Mouse (Mus musculus): ENCODE data around the gene Zfp113. TPM values are rescaled to one million over a fixed set of nuclear protein-coding genes. Genes with fewer than 3 reads are reported as not detected.

Gene Zfp113
- polyA plus RNA-seq, 1 experiment from 2014 or later = 43.9 TPM

DNA sequence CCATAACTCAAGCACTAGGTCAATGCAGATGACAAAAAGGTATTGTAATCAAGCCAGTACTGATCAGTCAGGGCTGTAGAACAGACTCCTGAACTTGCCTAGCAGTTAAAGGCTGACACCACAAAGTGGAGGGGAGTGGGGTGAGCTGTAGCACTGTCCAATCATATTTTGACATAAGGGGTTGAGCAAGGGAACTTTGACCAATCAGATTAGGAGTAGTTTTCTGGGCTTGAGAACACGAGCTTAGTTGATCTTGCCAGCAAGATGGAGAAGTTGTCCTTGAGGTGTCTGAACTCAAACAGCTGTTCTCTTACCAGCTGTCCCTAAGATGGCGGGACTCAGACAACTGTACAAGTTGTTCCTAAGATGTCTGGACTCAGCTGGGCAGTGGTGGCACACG lies 17.7 kb upstream of the Zfp113 start:
- Histone ChIP-seq H3K4me1 (replicated peaks; ENCODE audit: control insufficient read depth, insufficient read depth, low read length) (peaks cover 26% of the 10 kb centered on the region), H3K27me3 (replicated peaks; ENCODE audit: control insufficient read depth, insufficient read depth, low read length) (no peaks in the 10 kb centered on the region), H3K27ac (ENCODE audit: low read length) (no peak overlapping the region), H3K9ac (replicated peaks; ENCODE audit: low read depth, low read length) (no peak overlapping the region), H3K4me2 (ENCODE audit: low read length) (no peak overlapping the region), H3K4me3 (replicated peaks; ENCODE audit: low read length) (no peak overlapping the region), H3K9me3 (ENCODE audit: control insufficient read depth, low read length) (no peaks in the 10 kb centered on the region), H3K36me3 (ENCODE audit: control insufficient read depth, insufficient read depth) (peaks cover 7% of the 10 kb centered on the region)
- 83% methylated on average over 3 of the region's 3 CpGs for WGBS
- no peak for ATAC-seq

DNA sequence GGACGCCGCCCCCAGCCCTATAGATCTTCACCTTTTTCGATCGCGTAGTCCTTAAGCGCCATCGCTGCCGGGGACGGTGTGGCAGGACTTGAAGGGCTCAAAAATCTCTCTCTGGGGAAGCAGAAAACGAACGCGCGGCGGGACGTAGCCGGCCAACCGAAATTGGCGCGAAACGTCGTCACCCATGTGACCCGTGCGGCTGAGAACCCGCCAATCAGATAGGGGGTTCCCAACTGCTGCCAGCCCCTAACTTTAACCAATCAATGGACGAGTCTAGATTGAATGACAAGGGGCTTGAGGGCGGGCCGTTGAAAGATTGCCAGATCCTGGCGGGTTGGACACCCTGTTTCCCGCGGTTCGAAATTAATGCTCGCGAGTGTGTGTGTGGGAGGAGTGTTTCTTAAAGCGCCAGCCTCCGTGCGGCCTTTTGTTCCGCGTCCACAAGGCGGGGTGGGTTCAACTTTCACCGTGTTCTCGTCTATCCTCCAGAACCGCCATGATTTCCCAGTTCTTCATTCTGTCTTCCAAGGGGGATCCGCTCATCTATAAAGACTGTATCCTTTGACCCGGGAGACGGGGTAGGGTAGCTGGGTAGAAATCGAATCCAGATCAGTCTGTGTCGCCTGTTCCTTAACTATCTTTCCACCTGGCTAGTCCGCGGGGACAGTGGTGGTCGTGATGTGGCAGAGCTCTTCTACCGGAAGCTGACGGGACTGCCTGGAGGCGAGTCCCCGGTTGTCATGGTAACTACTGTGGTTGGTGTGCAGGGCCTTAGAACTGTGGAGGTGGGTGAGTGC lies 16.3 kb upstream of the Zfp113 start, which contains the start of the genes Ap4m1 and Mcm7:
Ap4m1 (plus strand) TSS at position 308 of the 797 bp plus-strand sequence.
Mcm7 (minus strand) TSS at position 728 of the 797 bp plus-strand sequence.
- H3K4me1 ChIP-seq (replicated peaks; ENCODE audit: control insufficient read depth, insufficient read depth, low read length) = peaks cover 26% of the 10 kb centered on the region
- H3K27me3 ChIP-seq (replicated peaks; ENCODE audit: control insufficient read depth, insufficient read depth, low read length) = no peaks in the 10 kb centered on the region
- WGBS = 0% methylated on average over 54 of the region's 54 CpGs
- H3K9ac ChIP-seq (replicated peaks; ENCODE audit: low read depth, low read length) = peak within 1 kb of the TSS; percentile 82
- H3K9me3 ChIP-seq (ENCODE audit: control insufficient read depth, low read length) = no peaks in the 10 kb centered on the region
- peak; percentile 93 for ATAC-seq
- H3K27ac ChIP-seq (ENCODE audit: low read length) = peak within 1 kb of the TSS; percentile 98
- H3K36me3 ChIP-seq (ENCODE audit: control insufficient read depth, insufficient read depth) = peaks cover 13% of the 10 kb centered on the region
- H3K4me3 ChIP-seq (replicated peaks; ENCODE audit: low read length) = peak within 1 kb of the TSS; percentile 87
- H3K4me2 ChIP-seq (ENCODE audit: low read length) = peak within 1 kb of the TSS; percentile 84

DNA sequence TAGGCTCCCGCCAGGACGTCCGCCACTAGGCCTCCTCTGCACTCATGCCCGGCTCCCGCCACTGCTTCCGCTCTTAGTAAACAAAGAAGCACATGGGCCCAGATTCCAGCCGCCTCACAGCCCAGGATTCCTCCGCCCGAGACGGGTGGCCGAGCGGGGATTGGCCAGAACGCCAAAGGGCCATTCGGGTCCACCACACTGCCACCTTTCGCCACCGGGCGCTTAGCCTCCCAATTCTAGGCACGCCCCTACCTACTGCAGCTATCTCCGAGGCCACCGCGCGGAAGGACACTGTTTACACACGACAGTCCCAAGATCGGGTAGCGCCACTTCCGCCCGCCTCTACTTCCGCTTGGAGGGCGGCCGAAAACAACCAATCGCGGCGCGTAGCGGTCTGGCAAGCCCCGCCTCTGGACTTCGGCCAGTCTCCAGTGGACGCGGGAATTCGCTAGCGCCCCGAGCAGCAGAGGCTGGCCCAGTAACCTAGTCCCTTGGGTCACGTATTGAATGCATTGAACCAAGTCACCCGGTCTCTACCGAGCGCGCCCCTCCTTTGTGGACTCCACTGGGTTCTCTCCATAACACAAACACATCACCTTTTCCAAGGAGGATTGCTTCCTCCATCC lies 15.5 kb upstream of the Zfp113 start:
- Histone ChIP-seq H3K4me1 (replicated peaks; ENCODE audit: control insufficient read depth, insufficient read depth, low read length) (peaks cover 26% of the 10 kb centered on the region), H3K4me3 (replicated peaks; ENCODE audit: low read length) (peak overlapping the region; percentile 87), H3K9ac (replicated peaks; ENCODE audit: low read depth, low read length) (peak overlapping the region; percentile 82), H3K9me3 (ENCODE audit: control insufficient read depth, low read length) (no peaks in the 10 kb centered on the region), H3K4me2 (ENCODE audit: low read length) (peak overlapping the region; percentile 84), H3K27me3 (replicated peaks; ENCODE audit: control insufficient read depth, insufficient read depth, low read length) (no peaks in the 10 kb centered on the region), H3K36me3 (ENCODE audit: control insufficient read depth, insufficient read depth) (peaks cover 19% of the 10 kb centered on the region; the same call in 1 of the 2 replicates), H3K27ac (ENCODE audit: low read length) (peak overlapping the region; percentile 98)
- peak; percentile 80 for ATAC-seq
- under 1% methylated on average over 47 of the region's 47 CpGs for WGBS

- WGBS = 82% methylated on average over 8 of the region's 8 CpGs
- no peak for ATAC-seq
- Histone ChIP-seq H3K9me3 (ENCODE audit: control insufficient read depth, low read length) (no peaks in the 10 kb centered on the region), H3K27me3 (replicated peaks; ENCODE audit: control insufficient read depth, insufficient read depth, low read length) (no peaks in the 10 kb centered on the region), H3K4me1 (replicated peaks; ENCODE audit: control insufficient read depth, insufficient read depth, low read length) (peaks cover 27% of the 10 kb centered on the region), H3K4me3 (replicated peaks; ENCODE audit: low read length) (no peak overlapping the region), H3K9ac (replicated peaks; ENCODE audit: low read depth, low read length) (no peak overlapping the region), H3K4me2 (ENCODE audit: low read length) (no peak overlapping the region), H3K36me3 (ENCODE audit: control insufficient read depth, insufficient read depth) (peaks cover 48% of the 10 kb centered on the region), H3K27ac (ENCODE audit: low read length) (no peak overlapping the region)
Observed at GRCm38 (mm10) chr5:138165594-138165993, 10.1 kb upstream of the Zfp113 start.

DNA sequence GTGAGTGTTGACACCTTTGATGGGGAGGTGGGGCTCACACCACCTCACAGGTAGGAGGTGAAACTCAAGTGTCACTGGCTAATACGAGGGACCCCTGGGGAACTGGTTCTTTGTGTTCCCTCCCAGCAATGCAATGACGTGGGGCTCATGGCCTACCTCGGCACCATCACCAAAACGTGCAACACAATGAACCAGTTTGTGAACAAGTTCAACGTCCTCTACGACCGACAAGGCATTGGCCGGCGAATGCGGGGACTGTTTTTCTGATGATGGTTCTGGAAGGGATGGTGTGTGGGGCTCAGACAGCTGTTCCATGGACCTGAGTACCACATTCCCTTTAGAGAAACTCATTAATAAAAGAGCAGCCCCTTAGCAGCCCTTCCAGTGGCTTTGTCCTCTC lies 8.1 kb upstream of the Zfp113 start:
- no peak for ATAC-seq
- H3K27me3 ChIP-seq (replicated peaks; ENCODE audit: control insufficient read depth, insufficient read depth, low read length) = no peaks in the 10 kb centered on the region
- no peak overlapping the region for H3K4me3 ChIP-seq (replicated peaks; ENCODE audit: low read length)
- no peaks in the 10 kb centered on the region for H3K9me3 ChIP-seq (ENCODE audit: control insufficient read depth, low read length)
- H3K36me3 ChIP-seq (ENCODE audit: control insufficient read depth, insufficient read depth) = peaks cover 48% of the 10 kb centered on the region
- H3K4me1 ChIP-seq (replicated peaks; ENCODE audit: control insufficient read depth, insufficient read depth, low read length) = peaks cover 21% of the 10 kb centered on the region
- H3K9ac ChIP-seq (replicated peaks; ENCODE audit: low read depth, low read length) = no peak overlapping the region
- WGBS = 62% methylated on average over 10 of the region's 10 CpGs
- no peak overlapping the region for H3K27ac ChIP-seq (ENCODE audit: low read length)
- no peak overlapping the region for H3K4me2 ChIP-seq (ENCODE audit: low read length)

DNA sequence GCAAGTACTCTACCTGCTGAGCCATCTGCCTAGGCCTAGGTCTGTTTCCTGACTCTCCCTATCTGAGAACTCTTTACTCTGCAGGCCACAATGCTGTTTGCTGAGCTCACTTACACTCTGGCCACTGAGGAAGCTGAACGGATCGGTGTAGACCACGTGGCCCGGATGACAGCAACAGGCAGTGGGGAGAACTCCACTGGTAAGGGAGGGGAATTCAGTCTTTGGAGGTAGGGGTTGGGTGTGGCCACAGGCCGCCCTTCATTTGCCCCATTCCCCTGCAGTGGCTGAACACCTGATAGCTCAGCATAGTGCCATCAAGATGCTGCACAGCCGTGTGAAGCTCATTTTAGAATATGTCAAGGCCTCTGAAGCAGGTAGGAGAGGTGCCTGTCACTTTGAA lies 7.5 kb upstream of the Zfp113 start:
- 71% methylated on average over 6 of the region's 6 CpGs for WGBS
- H3K9me3 ChIP-seq (ENCODE audit: control insufficient read depth, low read length) = no peaks in the 10 kb centered on the region
- no peaks in the 10 kb centered on the region for H3K27me3 ChIP-seq (replicated peaks; ENCODE audit: control insufficient read depth, insufficient read depth, low read length)
- H3K4me1 ChIP-seq (replicated peaks; ENCODE audit: control insufficient read depth, insufficient read depth, low read length) = peaks cover 21% of the 10 kb centered on the region
- no peak overlapping the region for H3K9ac ChIP-seq (replicated peaks; ENCODE audit: low read depth, low read length)
- H3K4me3 ChIP-seq (replicated peaks; ENCODE audit: low read length) = no peak overlapping the region
- no peak overlapping the region for H3K27ac ChIP-seq (ENCODE audit: low read length)
- peaks cover 45% of the 10 kb centered on the region for H3K36me3 ChIP-seq (ENCODE audit: control insufficient read depth, insufficient read depth)
- ATAC-seq = no peak
- no peak overlapping the region for H3K4me2 ChIP-seq (ENCODE audit: low read length)

- ATAC-seq = peak; percentile 98
- peak within 1 kb of the TSS; percentile 70 for H3K9ac ChIP-seq (replicated peaks; ENCODE audit: low read depth, low read length)
- H3K27ac ChIP-seq (ENCODE audit: low read length) = peak within 1 kb of the TSS; percentile 75
- WGBS = under 1% methylated on average over 42 of the region's 42 CpGs
- H3K4me1 ChIP-seq (replicated peaks; ENCODE audit: control insufficient read depth, insufficient read depth, low read length) = peaks cover 21% of the 10 kb centered on the region
- no peaks in the 10 kb centered on the region for H3K9me3 ChIP-seq (ENCODE audit: control insufficient read depth, low read length)
- no peaks in the 10 kb centered on the region for H3K27me3 ChIP-seq (replicated peaks; ENCODE audit: control insufficient read depth, insufficient read depth, low read length)
- peak within 1 kb of the TSS; percentile 77 for H3K4me3 ChIP-seq (replicated peaks; ENCODE audit: low read length)
- H3K36me3 ChIP-seq (ENCODE audit: control insufficient read depth, insufficient read depth) = peaks cover 29% of the 10 kb centered on the region
- peak within 1 kb of the TSS; percentile 83 for H3K4me2 ChIP-seq (ENCODE audit: low read length)
Observed at GRCm38 (mm10) chr5:138160842-138161665, 5.5 kb upstream of the Zfp113 start, which contains the start of gene Cops6. TSS of gene Cops6 (plus strand) at chr5:138161071.

GRCm38 (mm10) chr5:138160224-138160762 lies 4.7 kb upstream of the Zfp113 start:
- H3K27me3 ChIP-seq (replicated peaks; ENCODE audit: control insufficient read depth, insufficient read depth, low read length) = no peaks in the 10 kb centered on the region
- H3K36me3 ChIP-seq (ENCODE audit: control insufficient read depth, insufficient read depth) = peaks cover 23% of the 10 kb centered on the region
- peak overlapping the region; percentile 70 for H3K9ac ChIP-seq (replicated peaks; ENCODE audit: low read depth, low read length)
- peaks cover 18% of the 10 kb centered on the region for H3K4me1 ChIP-seq (replicated peaks; ENCODE audit: control insufficient read depth, insufficient read depth, low read length)
- no peaks in the 10 kb centered on the region for H3K9me3 ChIP-seq (ENCODE audit: control insufficient read depth, low read length)
- no peak for ATAC-seq
- 70% methylated on average over 7 of the region's 7 CpGs for WGBS
- peak overlapping the region; percentile 56 for H3K4me2 ChIP-seq (ENCODE audit: low read length)
- H3K27ac ChIP-seq (ENCODE audit: low read length) = peak overlapping the region; percentile 75
- peak overlapping the region; percentile 77 for H3K4me3 ChIP-seq (replicated peaks; ENCODE audit: low read length)
